Mouse (Mus musculus) right cerebral cortex, postnatal 25 days (tissue): Measurements from ENCODE around the gene Tnfaip1.
"Not testable (repeated sequence)": the region's sequence is repeated elsewhere in the genome, so short reads cannot be mapped to it uniquely, and the experiment has no call there.

ENCODE experiments used
- DNase-seq: peaks from one replicate; pipeline ENCODE4 v3.0.0; 2022

The Tnfaip1 gene

GRCm38 (mm10) chr11:78536080-78536689, at the start of gene Tnfaip1, which contains the start of gene Ift20:
Tnfaip1 (minus strand) TSS chr11:78536332.
Ift20 (plus strand) TSS chr11:78536361.
- peak; percentile 97 for DNase-seq

GRCm38 (mm10) chr11:78582848-78583247, 46.7 kb upstream of the Tnfaip1 start:
- no peak for DNase-seq

DNA sequence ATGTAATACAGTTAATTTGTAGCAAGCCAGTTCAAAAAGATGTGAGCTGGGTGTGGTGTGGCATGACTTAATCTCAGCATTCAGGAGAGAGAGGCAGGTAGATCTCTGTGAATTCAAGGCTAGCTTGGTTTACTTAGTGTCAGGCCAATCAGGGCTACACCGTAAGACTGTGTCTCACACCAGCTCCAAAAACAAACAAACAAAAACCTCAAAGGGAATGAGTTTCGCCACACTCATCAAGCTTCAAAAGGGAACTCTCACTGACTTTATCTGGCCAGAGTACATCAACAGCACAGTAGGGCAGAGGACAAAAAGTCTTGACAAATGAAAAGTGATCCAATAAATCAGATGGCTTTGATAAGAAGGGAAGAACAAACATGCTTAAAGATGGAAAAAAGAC, 38.8 kb upstream of the Tnfaip1 start:
- no peak for DNase-seq

DNA sequence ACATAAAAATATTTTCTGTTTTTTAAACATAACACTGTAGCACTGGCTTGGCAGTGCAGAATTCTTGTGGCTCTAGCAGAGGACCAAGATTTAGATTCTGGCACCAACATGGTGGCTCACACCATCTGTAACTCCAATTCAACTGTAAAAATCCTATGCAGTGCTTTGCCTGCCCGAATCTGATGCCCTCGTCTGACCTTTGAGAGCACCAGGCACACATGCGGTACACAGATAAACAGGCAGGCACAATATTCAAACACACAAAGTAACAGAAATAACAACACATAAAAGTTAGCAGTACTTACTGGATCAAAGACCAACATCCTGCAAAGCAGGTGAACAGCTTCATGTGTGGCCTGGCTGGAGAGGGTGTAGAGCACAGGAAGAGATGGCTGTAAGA, 38.4 kb upstream of the Tnfaip1 start:
- DNase-seq: no peak

DNA sequence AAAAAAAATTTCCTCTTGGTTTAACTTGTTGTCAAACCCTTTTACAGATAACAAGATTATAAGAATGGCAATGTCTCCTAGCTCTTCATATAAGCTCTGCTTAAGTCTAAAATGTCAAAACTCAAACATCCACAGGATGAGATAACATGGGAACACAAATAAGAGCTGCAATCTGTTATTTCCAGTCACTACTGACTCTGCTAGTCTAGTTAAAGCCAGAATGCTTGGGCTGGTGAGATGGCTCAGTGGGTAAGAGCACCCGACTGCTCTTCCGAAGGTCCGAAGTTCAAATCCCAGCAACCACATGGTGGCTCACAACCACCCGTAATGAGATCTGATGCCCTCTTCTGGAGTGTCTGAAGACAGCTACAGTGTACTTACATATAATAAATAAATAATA, 37.9 kb upstream of the Tnfaip1 start:
- DNase-seq: not testable (repeated sequence)

DNA sequence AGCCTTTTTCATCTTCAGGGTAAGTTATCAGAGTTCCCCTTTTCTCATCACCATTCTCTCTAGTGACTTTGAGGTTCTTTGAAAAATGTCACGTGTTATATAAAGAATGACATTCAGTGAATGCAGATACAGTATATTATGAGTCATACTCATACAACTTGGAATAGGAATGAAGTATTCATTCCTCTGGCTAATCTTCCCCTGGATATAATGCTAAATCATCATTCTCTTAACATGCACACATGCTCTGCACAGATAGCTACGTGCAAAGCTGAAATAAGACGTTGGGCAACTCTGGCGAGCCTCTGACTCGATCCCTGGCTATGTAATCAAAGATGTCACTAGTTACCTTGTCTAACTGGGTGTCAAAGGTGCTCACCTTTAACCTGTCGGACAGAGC, 35.7 kb upstream of the Tnfaip1 start:
- DNase-seq: no peak

DNA sequence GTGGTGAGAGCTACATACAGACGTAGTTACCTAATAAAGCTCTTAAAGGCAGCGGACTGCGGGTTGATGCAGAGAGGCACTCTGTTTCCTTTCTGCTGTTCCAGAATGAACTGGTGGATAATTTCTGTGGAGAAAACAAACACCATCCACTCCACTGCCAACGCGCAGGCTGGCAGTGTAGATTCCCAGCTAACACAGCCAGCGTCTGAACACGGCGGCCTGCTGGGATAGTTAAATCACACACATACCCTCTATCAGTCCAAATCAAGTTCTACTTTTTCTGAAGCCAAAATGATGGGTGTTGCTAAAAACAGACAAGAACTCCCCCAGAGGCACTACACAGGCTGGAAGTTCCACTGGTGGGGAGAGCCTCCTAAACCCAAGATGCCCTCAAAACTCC, 35.3 kb upstream of the Tnfaip1 start:
- peak; percentile 38 for DNase-seq

GRCm38 (mm10) chr11:78569806-78570205, 33.7 kb upstream of the Tnfaip1 start:
- DNase-seq: no peak

DNA sequence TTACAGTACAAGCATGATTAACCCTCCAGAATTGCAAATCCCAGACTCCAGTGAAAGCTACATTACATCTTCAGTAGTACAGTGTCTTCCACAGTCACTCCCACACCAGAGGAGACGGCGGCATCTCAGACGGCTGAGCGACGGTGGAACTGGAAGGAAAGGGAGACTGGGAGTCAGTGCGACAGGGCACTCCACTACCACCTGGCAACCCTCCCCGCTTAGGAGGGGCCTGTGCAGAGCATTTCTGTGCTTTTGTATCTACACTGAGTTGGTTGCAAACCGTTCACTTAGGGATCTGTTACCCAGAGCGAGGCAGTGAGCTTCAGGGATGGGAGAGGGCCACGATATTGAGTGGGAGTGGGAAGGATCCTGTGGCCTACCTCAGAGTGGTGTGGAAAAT, 32.7 kb upstream of the Tnfaip1 start:
- DNase-seq: no peak

GRCm38 (mm10) chr11:78567614-78568013, 31.5 kb upstream of the Tnfaip1 start:
- DNase-seq: no peak

- no peak for DNase-seq
These were observed 30.6 kb upstream of the Tnfaip1 start for GRCm38 (mm10) chr11:78566775-78567174.

- DNase-seq: peak; percentile 59
These were observed 24.3 kb upstream of the Tnfaip1 start for GRCm38 (mm10) chr11:78560447-78560846.

- no peak for DNase-seq
These were observed 21.1 kb upstream of the Tnfaip1 start for GRCm38 (mm10) chr11:78557241-78557640.

- DNase-seq: no peak
These were observed 19.9 kb upstream of the Tnfaip1 start for GRCm38 (mm10) chr11:78556070-78556469.

DNA sequence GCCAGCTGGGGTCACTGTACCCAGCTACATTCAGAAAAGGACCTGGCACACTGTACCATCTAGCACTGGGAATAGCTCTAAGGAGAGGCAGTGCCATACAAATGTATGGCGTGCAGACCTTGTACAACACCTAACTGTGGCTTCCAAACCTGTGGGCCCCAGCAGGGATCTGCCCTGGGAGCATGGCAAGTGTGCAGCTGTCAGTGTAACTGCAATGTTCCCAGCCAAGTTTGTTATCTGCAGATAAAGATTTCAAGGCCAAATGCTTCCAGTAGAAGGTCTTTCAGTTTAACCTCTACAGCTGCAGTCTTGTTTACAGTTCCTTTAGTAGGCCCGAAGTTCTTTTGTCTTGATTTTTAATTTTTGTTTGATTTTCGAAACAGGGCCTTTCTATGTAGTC, 19.5 kb upstream of the Tnfaip1 start:
- DNase-seq: no peak

GRCm38 (mm10) chr11:78551059-78551398, 14.9 kb upstream of the Tnfaip1 start:
- DNase-seq: no peak

- peak; percentile 94 for DNase-seq
These were observed 14.3 kb upstream of the Tnfaip1 start, which contains the start of gene Tmem97 for GRCm38 (mm10) chr11:78550168-78551058. Tmem97 (minus strand) TSS chr11:78550777.

DNA sequence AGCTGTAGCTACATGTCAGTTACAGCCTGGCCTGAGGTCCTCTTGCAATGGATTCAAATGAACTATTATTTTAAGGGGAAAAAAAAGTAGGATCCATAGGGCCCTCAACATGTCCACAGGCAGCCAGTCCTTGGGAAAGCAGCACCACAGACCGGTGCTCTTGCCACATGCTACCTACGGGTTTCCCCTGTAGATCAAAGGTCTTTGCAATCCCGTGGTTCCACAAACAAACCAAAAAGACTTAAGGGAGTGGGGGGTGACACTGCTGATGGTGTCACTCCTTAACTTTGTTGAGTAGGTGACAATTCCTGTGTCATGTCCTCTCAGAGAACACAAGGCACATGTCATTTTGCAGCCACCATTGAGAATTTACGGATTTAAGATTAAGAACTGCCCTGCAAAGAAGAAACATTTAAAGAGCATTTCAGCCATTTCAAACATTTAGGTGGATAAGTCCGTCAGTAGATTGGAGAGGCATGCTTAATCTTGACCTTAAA, 13.4 kb upstream of the Tnfaip1 start:
- DNase-seq: no peak

GRCm38 (mm10) chr11:78547718-78548460, 11.8 kb upstream of the Tnfaip1 start:
- DNase-seq: no peak

GRCm38 (mm10) chr11:78545181-78545580, 9.0 kb upstream of the Tnfaip1 start:
- no peak for DNase-seq

DNA sequence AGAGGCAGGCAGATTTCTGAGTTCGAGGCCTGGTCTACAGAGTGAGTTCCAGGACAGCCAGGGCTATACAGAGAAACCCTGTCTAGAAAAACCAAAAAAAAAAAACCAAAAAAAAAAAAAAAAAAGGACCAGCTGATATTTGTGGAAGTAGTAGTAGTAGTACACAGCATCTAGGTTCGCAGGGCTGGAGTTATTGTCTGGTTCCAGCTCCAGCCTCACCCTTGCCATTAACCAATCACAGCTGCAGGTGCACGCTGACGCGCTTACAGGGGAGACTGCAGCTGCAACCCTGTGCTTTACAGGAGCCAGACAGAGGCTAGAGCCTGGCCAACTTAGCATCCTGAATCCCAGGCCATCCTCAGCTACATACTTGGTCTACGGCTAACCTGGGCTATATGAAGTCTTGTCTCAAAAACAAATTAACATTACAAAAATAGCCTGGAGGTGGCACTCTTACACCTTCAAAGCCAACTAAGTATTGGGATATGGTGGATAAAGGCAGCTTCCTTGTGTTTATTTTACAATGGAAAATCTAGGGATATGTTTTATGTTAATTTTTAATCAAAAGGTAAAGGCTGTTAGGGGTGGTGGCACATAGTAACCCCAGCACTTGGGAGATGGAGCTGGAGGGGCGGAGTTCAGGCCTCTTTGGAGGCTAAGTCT, 8.4 kb upstream of the Tnfaip1 start:
- DNase-seq: no peak

- no peak for DNase-seq
These were observed 4.2 kb upstream of the Tnfaip1 start for GRCm38 (mm10) chr11:78540358-78540757.

DNA sequence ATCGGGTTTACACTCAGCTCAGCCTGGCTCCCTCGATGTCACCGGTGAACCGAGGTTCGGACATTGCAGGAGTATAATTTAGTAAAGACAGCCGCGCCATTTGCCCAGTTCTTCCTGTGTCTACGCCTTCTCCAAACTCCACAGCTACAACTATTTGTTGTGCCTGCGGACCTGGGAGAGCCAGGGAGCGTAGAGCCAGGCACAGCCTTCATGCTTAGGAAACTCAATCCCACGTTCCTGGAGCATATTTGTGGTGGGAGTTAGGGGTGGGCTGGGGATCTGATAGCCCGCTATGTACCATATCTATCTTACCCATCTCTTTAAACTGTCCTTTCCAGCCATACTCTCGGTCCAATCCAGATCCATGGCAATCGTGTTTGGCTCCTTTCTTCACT, 555 bp upstream of the Tnfaip1 start:
- DNase-seq: no peak
